Mouse (Mus musculus) embryonic facial prominence, embryonic 13.5 days (tissue): ENCODE data around the gene Ephb2. TPM values are rescaled to one million over a fixed set of nuclear protein-coding genes. Genes with fewer than 3 reads are reported as not detected.

Experiments
- ATAC-seq: fragments of 200-750 bp; cut with Nextera tagmentation; 2 replicates; pipeline ENCODE4 v1.8.0; 2017; ENCODE audit warnings: low read depth; ENCODE audit not compliant: insufficient number of reproducible peaks, insufficient read depth, low FRiP score, low TSS enrichment
- H3K27ac ChIP-seq: fragments of 300-500 bp; sonication (generic); 2 replicates; pipeline ENCODE4 v1.5.1; 2015; ENCODE audit warnings: moderate library complexity, mild to moderate bottlenecking, inconsistent platforms
- H3K27me3 ChIP-seq: fragments of 300-500 bp; sonication (generic); 2 replicates; pipeline ENCODE4 v1.6.1; 2015; ENCODE audit warnings: mild to moderate bottlenecking, inconsistent platforms
- H3K36me3 ChIP-seq: fragments of 300-500 bp; sonication (generic); 2 replicates; pipeline ENCODE4 v1.6.1; 2015; ENCODE audit warnings: mild to moderate bottlenecking, inconsistent platforms
- H3K4me1 ChIP-seq: fragments of 300-500 bp; sonication (generic); 2 replicates; pipeline ENCODE4 v1.6.1; 2015; ENCODE audit warnings: inconsistent platforms
- H3K4me2 ChIP-seq: fragments of 300-500 bp; sonication (generic); 2 replicates; pipeline ENCODE4 v1.6.1; 2015; ENCODE audit warnings: moderate library complexity, mild to moderate bottlenecking, inconsistent platforms
- H3K4me3 ChIP-seq: fragments of 300-500 bp; sonication (generic); 2 replicates; pipeline ENCODE4 v1.5.1; 2015; ENCODE audit warnings: mild to moderate bottlenecking, inconsistent platforms
- H3K9ac ChIP-seq: fragments of 300-500 bp; sonication (generic); 2 replicates; pipeline ENCODE4 v1.6.1; 2015; ENCODE audit warnings: mild to moderate bottlenecking, inconsistent platforms
- H3K9me3 ChIP-seq: fragments of 300-500 bp; sonication (generic); 2 replicates; pipeline ENCODE4 v1.6.1; 2016; ENCODE audit warnings: inconsistent platforms
- whole genome bisulfite sequencing: fragments of 180-500 bp; shearing (Covaris S2); methylation state at CpG from one replicate; pipeline ENCODE4 v1.1.7; 2015; ENCODE audit warnings: mixed read lengths; 5-methylcytosine and 5-hydroxymethylcytosine counted together
- polyA plus RNA-seq: library from polyadenylated mRNA; unstranded; fragments of >200 nt; fragmentation: Nextera tagmentation; extraction: Ambion mirVana; gene quantifications from 2 replicates; pipeline ENCODE4 v1.2.1, GENCODE M21; 2015

Ephb2 gene
- polyA plus RNA-seq, 1 experiment from 2014 or later = 7.9 TPM

- peaks cover 25% of the 10 kb centered on the region for H3K4me1 ChIP-seq
- H3K27me3 ChIP-seq = no peaks in the 10 kb centered on the region
- H3K4me2 ChIP-seq = no peak overlapping the region
- H3K4me3 ChIP-seq = no peak overlapping the region
- 51% methylated on average over 20 of the region's 20 CpGs for WGBS
- no peak for ATAC-seq
- H3K36me3 ChIP-seq = no peaks in the 10 kb centered on the region
- H3K27ac ChIP-seq = 0 out of 2 replicates have a peak overlapping the region, but pooled peaks have one; percentile 9
- no peaks in the 10 kb centered on the region for H3K9me3 ChIP-seq
- no peak overlapping the region for H3K9ac ChIP-seq
Observed at GRCm38 (mm10) chr4:136711985-136712768, 123.6 kb downstream of the Ephb2 start.

- Histone ChIP-seq H3K27ac (no peak overlapping the region), H3K9me3 (no peaks in the 10 kb centered on the region), H3K4me3 (no peak overlapping the region), H3K36me3 (no peaks in the 10 kb centered on the region), H3K4me2 (no peak overlapping the region), H3K27me3 (no peaks in the 10 kb centered on the region), H3K9ac (no peak overlapping the region), H3K4me1 (peaks cover 26% of the 10 kb centered on the region)
- 89% methylated on average over 9 of the region's 9 CpGs for WGBS
- ATAC-seq = no peak
Observed at GRCm38 (mm10) chr4:136710345-136710744, 125.4 kb downstream of the Ephb2 start.

GRCm38 (mm10) chr4:136708956-136709355 lies 126.8 kb downstream of the Ephb2 start:
- Histone ChIP-seq H3K27ac (peak overlapping the region; percentile 3; the same call in 1 of the 2 replicates), H3K9ac (no peak overlapping the region), H3K4me2 (no peak overlapping the region), H3K36me3 (no peaks in the 10 kb centered on the region), H3K4me3 (no peak overlapping the region), H3K9me3 (no peaks in the 10 kb centered on the region), H3K27me3 (no peaks in the 10 kb centered on the region), H3K4me1 (peaks cover 27% of the 10 kb centered on the region)
- 69% methylated on average over 2 of the region's 2 CpGs for WGBS
- no peak for ATAC-seq

DNA sequence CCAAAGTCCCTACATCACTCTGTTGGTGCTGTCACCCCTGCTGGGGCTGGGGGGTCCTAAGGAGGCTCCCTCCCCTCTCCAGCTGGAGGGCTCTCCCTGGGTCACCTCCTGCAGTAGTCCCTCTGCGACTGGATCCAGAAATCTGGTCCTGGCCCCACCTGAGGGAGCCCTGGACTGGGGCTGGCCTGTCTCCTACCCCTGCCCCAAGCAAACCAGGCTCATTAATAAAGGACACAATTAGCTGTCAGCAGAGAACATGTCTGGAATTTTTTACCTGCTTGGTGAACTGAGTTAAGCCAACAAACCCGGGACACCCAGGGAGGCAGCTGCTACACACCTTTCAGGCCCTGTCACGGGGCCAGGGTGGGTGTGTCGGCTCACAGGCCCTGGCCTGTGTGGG lies 129.1 kb downstream of the Ephb2 start:
- no peak overlapping the region for H3K9ac ChIP-seq
- H3K4me2 ChIP-seq = no peak overlapping the region
- H3K27me3 ChIP-seq = no peaks in the 10 kb centered on the region
- WGBS = 63% methylated on average over 4 of the region's 4 CpGs
- H3K4me1 ChIP-seq = peaks cover 16% of the 10 kb centered on the region; the same call in 1 of the 2 replicates
- H3K9me3 ChIP-seq = no peaks in the 10 kb centered on the region
- H3K36me3 ChIP-seq = no peaks in the 10 kb centered on the region
- no peak overlapping the region for H3K27ac ChIP-seq
- no peak overlapping the region for H3K4me3 ChIP-seq
- ATAC-seq = no peak

GRCm38 (mm10) chr4:136705091-136705490 lies 130.7 kb downstream of the Ephb2 start:
- H3K27ac ChIP-seq = no peak overlapping the region
- H3K4me1 ChIP-seq = peaks cover 14% of the 10 kb centered on the region; the same call in 1 of the 2 replicates
- WGBS = 65% methylated on average over 5 of the region's 5 CpGs
- H3K9ac ChIP-seq = no peak overlapping the region
- no peaks in the 10 kb centered on the region for H3K9me3 ChIP-seq
- H3K36me3 ChIP-seq = no peaks in the 10 kb centered on the region
- H3K4me3 ChIP-seq = no peak overlapping the region
- no peak overlapping the region for H3K4me2 ChIP-seq
- H3K27me3 ChIP-seq = no peaks in the 10 kb centered on the region
- ATAC-seq = no peak

DNA sequence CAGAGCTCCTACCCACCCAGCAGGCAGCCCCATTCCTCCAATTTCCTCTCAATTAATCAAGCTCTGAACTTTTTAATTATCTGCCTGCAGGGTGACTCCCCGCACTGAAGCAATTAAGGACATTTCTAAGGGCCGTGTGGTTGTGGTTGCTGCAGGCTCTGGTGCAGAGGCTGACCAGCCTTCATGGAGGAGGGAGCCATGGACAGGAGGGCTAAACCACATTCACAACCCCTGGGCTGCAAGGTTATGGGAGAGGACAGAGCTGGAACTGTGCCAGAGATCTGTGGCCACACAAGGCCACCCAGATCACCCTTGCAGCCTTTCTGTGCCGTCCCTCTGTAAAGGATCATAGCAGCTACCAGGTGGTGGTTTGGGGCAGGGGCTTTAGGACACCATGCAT lies 131.2 kb downstream of the Ephb2 start:
- no peak overlapping the region for H3K27ac ChIP-seq
- no peak for ATAC-seq
- peaks cover 16% of the 10 kb centered on the region; the same call in 1 of the 2 replicates for H3K4me1 ChIP-seq

DNA sequence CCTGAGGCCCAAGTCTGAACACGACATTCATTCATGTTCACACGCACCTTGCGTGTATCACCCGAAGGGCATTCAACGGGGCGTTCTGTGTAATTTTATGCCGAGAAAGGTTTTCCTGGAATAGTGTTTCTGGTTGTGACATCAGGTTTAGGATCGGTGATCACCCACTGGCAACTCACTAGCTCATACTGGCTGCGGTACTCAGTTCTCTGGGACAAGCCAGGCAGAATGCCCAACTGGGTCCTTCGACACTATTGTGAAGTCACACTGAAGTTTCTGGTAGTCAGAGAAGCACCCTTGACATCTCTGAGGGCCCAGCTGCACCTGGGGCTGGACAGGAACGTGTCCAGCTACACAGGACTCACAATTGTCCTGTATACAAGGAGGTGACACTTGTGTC lies 132.4 kb downstream of the Ephb2 start:
- Histone ChIP-seq H3K9me3 (no peaks in the 10 kb centered on the region), H3K9ac (no peak overlapping the region), H3K27ac (no peak overlapping the region), H3K27me3 (no peaks in the 10 kb centered on the region), H3K4me3 (no peak overlapping the region), H3K4me2 (no peak overlapping the region), H3K36me3 (no peaks in the 10 kb centered on the region), H3K4me1 (peaks cover 22% of the 10 kb centered on the region)
- 83% methylated on average over 11 of the region's 11 CpGs for WGBS
- no peak for ATAC-seq

More for the DNA sequence above, 131.2 kb downstream of the Ephb2 start:
- 23% methylated on average over 3 of the region's 3 CpGs for WGBS
- Histone ChIP-seq H3K27me3 (no peaks in the 10 kb centered on the region), H3K9ac (no peak overlapping the region), H3K9me3 (no peaks in the 10 kb centered on the region), H3K36me3 (no peaks in the 10 kb centered on the region), H3K4me3 (no peak overlapping the region), H3K4me2 (no peak overlapping the region)

DNA sequence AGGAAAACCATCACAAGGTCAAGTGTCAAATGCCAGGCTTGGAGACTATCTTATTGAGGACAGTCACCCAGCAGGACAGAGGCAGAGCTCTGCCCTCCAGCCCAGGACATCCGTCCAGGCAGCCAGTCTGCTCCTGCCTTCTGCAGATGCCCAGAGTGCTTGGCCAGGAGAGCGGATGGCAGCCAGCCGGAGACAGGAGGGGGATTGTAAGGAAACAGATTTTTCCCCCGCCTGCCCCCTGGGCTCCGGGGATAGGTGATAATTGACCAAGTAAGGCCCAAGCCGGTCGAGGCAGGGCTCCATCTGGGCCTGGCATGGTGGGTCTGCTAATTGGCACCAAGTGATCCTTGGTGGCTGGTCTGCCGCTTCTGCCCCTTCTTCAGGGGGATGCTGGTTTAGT lies 133.3 kb downstream of the Ephb2 start:
- ATAC-seq = no peak
- Histone ChIP-seq H3K4me3 (no peak overlapping the region), H3K4me2 (no peak overlapping the region), H3K27ac (no peak overlapping the region), H3K27me3 (no peaks in the 10 kb centered on the region), H3K9ac (no peak overlapping the region), H3K36me3 (no peaks in the 10 kb centered on the region), H3K4me1 (peaks cover 22% of the 10 kb centered on the region), H3K9me3 (no peaks in the 10 kb centered on the region)
- WGBS = 59% methylated on average over 8 of the region's 8 CpGs

DNA sequence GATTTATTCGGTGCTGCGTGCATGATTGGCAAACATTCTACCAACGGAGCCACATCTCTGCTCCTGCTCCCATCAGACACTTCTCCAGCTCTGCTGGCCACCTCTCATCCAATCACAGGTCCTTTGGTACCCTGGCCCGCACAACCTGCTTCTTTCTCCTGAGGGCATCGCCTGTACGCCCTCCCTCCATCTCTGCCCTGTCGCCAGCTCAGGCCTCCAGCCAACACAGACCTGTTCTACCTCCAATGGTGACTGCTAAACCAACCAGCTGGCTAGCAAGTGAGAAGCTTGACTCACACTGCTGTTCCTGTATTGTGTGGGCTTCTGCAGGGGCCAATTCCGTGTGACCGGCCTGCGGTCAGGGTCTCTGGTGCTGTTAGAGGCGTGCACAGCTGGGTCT lies 134.6 kb downstream of the Ephb2 start:
- Histone ChIP-seq H3K36me3 (no peaks in the 10 kb centered on the region), H3K27me3 (no peaks in the 10 kb centered on the region), H3K9me3 (no peaks in the 10 kb centered on the region), H3K9ac (no peak overlapping the region), H3K4me1 (peaks cover 18% of the 10 kb centered on the region), H3K4me2 (no peak overlapping the region), H3K27ac (no peak overlapping the region), H3K4me3 (no peak overlapping the region)
- whole genome bisulfite sequencing = 93% methylated on average over 11 of the region's 11 CpGs
- no peak for ATAC-seq

- H3K4me2 ChIP-seq = no peak overlapping the region
- peaks cover 18% of the 10 kb centered on the region for H3K36me3 ChIP-seq
- H3K9ac ChIP-seq = no peak overlapping the region
- no peak overlapping the region for H3K4me3 ChIP-seq
- H3K9me3 ChIP-seq = no peaks in the 10 kb centered on the region
- H3K27me3 ChIP-seq = no peaks in the 10 kb centered on the region
- 56% methylated on average over 7 of the region's 7 CpGs for WGBS
- peaks cover 9% of the 10 kb centered on the region for H3K4me1 ChIP-seq
- no peak for ATAC-seq
- peak overlapping the region; percentile 22; the same call in 1 of the 2 replicates for H3K27ac ChIP-seq
Observed at GRCm38 (mm10) chr4:136699084-136699450, 136.7 kb downstream of the Ephb2 start.

- H3K9ac ChIP-seq = no peak overlapping the region
- WGBS = 83% methylated on average over 11 of the region's 11 CpGs
- ATAC-seq = no peak
Observed at GRCm38 (mm10) chr4:136698404-136699083, 137.2 kb downstream of the Ephb2 start.

GRCm38 (mm10) chr4:136697325-136697724 lies 138.5 kb downstream of the Ephb2 start:
- Histone ChIP-seq H3K36me3 (peaks cover 36% of the 10 kb centered on the region), H3K4me1 (peaks cover 9% of the 10 kb centered on the region), H3K9me3 (0 out of 2 replicates have a peak, but pooled peaks cover 3% of the 10 kb centered on the region), H3K27ac (no peak overlapping the region), H3K4me2 (no peak overlapping the region), H3K9ac (no peak overlapping the region), H3K4me3 (no peak overlapping the region), H3K27me3 (no peaks in the 10 kb centered on the region)
- no peak for ATAC-seq
- WGBS = 87% methylated on average over 6 of the region's 6 CpGs

More at GRCm38 (mm10) chr4:136698404-136699083, 137.2 kb downstream of the Ephb2 start:
- Histone ChIP-seq H3K4me2 (no peak overlapping the region), H3K27me3 (no peaks in the 10 kb centered on the region), H3K4me3 (no peak overlapping the region), H3K27ac (peak overlapping the region; percentile 22; the same call in 1 of the 2 replicates), H3K36me3 (peaks cover 24% of the 10 kb centered on the region), H3K4me1 (peaks cover 9% of the 10 kb centered on the region), H3K9me3 (no peaks in the 10 kb centered on the region)
